Mouse (Mus musculus) ES-Bruce4 (cell line): ENCODE measurements around the gene Itga8.

Experiments used
- EP300 ChIP-seq: IDR thresholded peaks from 2 replicates; pipeline ENCODE4 v1.6.1; 2011; ENCODE audit warnings: low read depth, low read length; ENCODE audit not compliant: insufficient read depth
- POLR2A ChIP-seq: IDR thresholded peaks from one replicate; pipeline ENCODE4 v1.8.1; 2011; ENCODE audit warnings: low read length; ENCODE audit not compliant: insufficient read depth

GRCm38 (mm10) chr2:12197711-12198110 lies 104.0 kb downstream of the Itga8 start:
- TF ChIP-seq POLR2A (no peak), EP300 (no peak)
